Mouse (Mus musculus): Measurements from ENCODE around the gene Clp1.
A peak's percentile ranks its signal among the peaks of the same experiment; 100 is the strongest.

The Clp1 gene

DNA sequence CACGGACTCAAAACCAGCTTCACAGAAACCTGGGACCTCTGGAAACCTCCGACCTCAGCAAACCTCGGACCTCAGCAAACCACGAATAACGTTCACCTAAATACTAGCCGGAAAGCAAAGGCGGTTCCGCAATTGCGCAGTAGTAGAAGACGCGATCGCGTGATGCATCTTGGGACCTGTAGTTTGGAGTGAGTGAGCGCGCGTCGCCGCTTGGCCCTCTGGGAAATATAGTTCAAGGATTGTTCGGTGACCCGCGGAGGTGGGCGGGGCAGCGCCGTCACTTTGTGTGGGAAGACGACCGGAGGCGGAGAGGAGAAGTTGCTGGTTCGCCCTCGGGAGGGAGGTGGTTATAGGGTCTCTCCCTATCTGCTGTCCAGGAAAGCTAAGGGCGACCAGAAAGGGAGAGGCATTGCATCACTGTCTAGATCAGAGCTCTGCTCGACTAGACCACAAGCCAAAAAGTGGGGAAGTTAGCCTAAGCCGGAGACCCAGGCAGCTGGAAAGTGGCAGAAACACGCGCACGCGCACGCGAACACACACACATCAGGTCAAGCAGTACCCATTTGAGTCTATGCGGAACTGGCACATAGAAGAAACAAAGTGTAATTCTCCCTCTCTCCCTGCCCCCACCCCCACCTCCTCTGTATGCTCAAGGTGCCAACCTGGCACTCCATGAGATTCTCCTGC lies at the start of gene Clp1:
TSS of gene Clp1 (minus strand) at position 179 of the 687 bp plus-strand sequence.
- peak; percentile 90 for DNase-seq (ENCODE audit: low spot score)

DNA sequence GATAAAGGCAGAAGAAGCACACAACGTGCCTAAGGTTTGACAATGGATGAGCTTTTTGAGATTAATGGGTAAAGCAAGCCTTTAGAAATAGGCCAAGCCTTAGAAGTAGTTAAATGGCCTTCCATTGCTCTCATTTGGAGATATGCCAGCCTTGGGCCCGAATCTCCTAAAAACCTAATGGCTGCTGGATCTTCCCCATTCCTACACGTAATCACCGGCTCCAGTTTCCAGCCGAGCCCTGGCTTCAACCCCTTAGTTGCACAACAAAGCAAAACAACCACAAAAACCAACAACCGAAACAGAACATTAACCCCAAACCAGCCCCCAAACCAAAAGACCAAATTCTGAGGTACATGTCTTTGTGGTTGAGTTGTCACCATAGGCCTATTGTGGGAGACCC lies 48.5 kb upstream of the Clp1 start:
- DNase-seq (ENCODE audit: low spot score), result peak; percentile 15

DNA sequence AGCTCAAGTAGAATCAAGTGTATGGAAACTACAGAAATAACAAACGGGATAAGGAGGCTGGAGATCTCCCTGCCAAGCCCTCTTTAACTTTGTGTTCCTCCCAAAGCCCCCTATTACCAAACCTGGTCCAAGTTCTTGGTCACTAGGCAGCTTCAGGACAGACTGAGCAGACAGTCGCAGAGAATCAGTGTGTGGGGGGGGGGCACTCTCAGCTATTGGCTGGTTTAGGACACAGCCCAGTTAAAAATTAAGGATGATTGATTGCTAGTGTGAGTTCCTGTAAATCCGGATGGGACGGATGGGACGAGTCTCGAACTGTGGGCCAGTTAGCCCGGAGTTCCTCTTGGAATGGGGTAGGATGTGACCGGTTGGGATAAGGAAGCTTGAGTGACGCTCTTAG lies 48.1 kb upstream of the Clp1 start, which contains the start of gene Serping1:
TSS of gene Serping1 (minus strand) at position 204 of the 400 bp plus-strand sequence.
- no peak for DNase-seq (ENCODE audit: low spot score)

DNA sequence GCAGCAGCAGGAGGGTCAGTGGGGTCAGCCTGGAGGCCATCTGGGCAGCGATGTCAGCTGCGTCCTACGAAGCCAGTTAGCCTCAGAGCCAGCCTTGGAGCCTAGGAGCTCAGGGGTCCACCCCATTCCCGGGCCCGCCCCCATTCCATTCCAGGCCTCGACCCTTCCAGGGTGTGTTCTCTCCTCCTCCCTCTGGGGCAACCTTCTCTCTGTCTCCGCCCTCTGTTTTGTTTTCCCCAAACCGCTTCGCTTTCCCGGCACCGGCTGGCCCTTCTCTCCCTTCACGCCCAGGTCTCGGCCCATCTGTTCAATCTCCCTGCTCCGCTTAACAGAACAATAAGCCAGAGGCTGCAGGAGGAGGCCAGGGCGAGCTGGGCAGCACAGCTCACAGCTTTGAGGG lies 47.6 kb upstream of the Clp1 start:
- DNase-seq (ENCODE audit: low spot score), result peak; percentile 64

DNA sequence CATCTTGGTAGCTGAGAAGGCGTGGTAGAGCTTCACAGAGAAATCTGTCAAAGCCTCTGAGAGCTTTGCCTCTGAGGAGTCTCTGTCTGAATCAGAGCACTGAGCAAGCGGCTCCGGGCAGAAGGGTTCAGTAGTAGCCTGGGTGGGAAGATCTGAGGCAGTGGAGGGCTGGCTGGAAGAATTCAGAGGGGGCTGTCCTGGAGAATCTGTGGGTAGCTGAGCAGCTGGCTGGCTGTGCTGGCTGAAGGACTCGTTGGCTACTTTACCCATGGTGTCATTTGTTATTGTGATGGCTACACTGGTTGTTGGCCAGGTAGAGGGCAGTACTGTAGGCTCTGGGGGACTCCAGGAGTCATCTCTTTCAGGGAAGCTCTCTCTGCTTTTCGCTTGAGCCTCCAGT lies 46.0 kb upstream of the Clp1 start:
- DNase-seq (ENCODE audit: low spot score), result no peak

DNA sequence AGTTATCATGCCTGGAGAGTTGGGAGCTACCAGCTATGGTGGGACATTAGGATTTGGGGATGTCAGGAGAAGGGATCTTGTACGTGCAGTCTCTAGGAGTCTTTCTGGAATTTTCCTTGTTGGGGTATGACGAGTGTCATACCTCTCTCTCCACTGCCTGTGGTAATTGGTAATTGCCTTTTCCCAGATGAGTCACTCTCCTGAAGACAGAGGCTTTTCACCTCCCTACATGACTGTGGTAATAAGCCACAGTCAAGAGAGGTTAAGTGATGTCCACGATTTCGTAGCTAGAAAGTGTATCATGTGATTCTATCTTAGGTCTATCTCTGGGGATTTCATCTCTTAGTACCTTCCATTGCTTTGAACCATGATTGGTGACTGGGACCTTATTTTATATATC lies 45.3 kb upstream of the Clp1 start:
- DNase-seq (ENCODE audit: low spot score), result no peak

DNA sequence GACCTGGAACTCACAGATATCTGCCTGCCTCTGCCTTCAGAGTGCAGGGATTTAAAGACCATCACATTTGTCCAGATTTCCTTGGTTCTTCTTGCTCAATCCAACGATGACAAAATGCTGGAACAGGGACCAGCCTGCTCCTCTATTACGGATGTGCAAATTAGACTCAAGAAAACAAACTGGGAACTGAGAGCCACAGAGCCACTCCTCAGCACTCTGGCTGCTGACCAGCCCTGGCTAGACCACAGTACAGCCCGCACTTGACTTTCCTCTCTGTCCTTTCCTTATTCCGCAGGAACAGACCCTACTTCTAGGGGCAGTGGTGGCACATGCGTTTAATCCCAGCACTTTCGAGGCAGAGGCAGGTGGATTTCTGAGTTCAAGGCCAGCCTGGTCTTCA lies 43.4 kb upstream of the Clp1 start:
- no peak for DNase-seq (ENCODE audit: low spot score)

DNA sequence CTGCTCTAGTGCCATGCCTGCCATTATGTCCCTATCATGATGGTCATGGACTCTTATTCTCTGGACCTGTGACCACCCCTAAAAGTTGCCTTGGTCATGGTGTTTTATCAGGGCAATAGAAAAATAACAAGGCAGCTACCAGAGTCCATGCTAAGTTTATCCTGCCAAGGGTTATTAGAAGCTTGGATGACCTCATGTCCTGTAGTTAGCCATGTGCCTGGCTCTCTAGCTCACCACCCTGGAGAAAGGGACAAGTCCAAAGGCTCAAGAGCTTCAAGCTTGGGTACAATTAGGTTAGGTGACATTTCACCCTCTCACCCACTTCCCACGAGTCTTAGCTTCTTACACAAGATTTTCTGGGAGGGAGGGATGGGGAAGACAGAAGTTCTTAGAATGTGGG lies 35.7 kb upstream of the Clp1 start:
- DNase-seq (ENCODE audit: low spot score), result no peak

DNA sequence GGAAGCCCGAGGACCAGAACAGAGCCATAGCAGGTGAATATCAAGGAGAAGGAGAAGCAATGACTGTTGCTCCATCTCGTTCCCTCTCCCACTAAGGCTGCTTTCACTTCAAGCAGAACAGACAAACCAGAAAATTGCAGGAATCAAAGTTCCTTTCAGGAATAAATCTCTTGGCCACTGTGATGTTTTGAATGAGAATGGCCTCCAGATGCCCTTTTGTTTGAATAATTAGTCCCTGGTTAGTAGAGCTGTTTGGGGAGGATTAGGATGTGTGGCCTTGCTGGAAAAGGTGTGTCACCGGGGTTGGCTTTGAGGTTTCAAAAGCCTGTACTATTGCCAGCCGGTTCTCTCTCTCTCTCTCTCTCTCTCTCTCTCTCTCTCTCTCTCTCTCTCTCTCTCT lies 35.1 kb upstream of the Clp1 start:
- DNase-seq (ENCODE audit: low spot score), result no peak

DNA sequence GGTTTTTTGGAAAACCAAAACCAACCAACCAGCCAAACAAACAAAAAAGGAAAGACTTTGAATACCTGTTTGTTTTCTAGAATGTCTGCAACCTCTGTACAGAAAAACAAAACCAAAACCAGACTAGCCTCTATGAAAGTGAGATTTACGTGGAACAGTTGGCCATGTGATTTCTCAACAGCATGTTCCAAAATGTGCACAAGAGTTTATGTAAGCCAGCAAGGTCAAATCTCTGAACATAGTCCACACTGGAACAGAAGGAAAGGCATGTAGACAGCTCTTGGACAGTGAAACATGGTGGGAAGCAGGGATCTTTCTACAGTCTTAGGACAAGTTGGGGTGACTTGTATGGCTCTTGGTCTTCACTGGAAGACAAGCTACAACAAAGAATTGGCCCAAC lies 34.7 kb upstream of the Clp1 start:
- DNase-seq (ENCODE audit: low spot score), result no peak

DNA sequence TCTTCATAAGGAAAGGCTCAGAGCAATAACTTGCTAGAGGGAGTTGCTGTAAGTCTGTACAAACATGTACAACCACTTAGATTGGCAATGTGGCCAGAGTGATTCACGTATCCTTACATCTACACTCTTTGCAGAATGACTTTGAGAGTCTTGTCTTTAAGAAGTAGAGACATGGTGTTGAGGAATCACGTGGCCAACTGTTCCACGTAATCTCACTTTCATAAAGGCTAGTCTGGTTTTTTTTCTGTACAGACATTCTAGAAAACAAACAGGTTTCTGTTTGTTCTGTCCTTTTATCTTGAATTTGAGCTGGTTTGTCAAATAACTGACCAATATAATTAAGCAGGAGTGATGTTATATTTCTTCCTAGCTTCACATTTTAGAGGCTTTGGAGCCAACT lies 34.2 kb upstream of the Clp1 start:
- DNase-seq (ENCODE audit: low spot score), result no peak

DNA sequence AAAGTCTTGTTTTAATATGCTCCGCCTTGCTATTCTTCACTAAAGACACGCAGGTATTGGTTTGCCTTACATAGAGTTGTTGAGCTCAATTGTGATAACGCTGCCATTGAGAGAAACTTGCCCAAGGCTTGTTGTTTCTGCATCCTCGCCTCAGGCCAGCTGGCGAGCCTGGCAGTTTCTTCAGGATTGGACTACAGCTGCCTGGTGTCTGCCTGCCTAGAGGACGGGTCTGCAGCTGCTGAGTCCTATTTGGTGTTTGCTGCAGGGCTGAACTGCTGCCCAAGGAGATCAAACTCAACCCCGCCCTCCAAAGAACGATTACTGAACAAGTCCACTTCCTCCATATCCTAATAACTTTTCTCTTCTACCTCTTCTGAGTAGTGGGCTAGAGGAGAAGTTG lies 33.6 kb upstream of the Clp1 start:
- DNase-seq (ENCODE audit: low spot score), result no peak

DNA sequence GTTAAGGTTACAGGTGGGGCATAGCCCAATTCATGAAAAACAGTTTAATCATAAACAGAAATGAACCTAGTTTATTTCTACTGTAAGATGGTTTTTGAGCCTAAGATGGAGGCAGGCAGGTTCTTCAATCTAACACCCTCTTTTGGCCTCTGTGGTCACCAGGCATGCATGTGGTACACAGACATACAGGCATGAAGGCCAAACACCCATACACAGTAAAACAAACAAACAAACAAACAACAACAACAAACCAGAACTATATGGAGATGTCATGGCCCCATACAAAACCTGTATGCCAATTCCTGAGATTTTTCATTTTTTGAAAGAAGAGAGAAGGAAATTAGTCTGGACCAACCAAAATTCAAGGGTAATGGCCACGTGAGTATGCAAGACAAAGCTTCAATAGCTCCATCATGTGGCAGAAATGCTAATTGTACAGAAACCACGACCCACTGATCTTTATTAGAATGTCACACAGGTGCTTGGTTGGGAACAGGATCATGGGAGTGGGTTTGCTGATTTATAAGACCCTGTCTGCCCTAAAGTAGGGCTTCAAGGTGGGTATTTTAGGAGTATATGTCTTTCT lies 31.5 kb upstream of the Clp1 start:
- DNase-seq (ENCODE audit: low spot score), result peak; percentile 42

DNA sequence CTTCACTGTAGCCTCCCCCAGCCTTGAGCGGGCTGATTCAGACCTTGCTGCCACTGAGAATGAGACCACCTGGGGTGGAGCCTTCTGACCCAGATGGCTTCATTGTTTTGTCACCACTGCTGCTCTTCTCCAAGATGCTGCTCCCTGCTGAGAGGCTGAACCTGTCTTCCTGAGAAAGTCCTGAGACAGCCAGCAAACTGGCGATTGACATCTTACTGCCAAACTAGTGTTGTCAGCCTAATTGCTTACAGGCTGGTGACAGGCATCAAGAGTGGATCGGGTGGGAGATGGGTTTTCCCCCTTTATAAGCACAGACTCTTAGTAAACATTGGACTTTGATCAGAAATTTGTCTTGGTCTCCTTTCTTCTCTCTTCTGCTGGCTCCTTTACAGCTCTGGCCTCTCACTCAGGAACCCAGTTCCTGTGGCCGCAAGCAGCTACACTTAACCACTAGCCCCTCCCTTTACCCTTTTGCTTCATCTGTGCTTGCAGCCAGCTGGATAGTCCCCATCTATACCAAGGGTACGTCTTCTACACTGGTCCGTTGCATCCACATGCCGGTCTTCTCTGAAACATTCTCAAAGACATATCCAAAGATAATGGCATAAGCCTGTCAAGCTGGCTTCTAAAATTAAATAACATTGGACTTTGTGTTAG lies 30.0 kb upstream of the Clp1 start:
- no peak for DNase-seq (ENCODE audit: low spot score)

DNA sequence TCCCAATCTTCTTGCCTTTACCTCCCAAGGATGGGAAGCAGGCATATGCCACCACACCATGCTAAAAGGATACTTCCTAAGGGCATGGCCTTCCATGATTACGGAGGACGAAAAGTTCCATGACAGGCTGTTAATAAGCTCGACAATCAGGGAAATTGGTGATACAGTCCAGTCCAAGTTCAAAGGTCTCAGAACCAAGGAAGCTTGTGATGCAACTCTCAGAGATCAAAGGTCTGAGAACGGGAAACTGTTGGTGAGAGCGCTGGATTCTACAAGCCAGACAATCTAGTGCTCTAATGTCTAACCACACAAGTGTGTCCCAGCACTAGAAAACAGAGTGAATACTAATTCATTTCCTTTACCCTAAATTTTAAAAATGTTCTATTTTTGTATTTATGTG lies 29.1 kb upstream of the Clp1 start:
- no peak for DNase-seq (ENCODE audit: low spot score)

DNA sequence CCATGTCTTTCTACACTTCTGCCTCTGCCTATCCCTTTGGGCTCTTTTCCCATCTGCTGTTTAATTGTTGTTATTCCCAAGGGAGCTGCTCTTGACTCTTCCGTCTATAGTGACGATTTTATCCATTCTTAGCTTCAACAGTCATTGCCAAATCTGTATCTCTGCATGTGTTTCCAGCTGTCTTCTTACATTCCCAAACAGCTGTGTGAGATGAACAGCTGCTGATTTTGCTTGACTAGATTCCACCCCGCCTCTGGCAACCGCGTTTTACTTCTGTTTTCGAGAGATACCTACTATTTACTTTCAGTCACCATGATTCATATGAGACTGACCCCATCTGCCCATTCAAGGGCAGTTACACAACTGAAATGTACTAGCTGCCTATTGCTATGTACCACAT lies 23.0 kb upstream of the Clp1 start:
- no peak for DNase-seq (ENCODE audit: low spot score)

DNA sequence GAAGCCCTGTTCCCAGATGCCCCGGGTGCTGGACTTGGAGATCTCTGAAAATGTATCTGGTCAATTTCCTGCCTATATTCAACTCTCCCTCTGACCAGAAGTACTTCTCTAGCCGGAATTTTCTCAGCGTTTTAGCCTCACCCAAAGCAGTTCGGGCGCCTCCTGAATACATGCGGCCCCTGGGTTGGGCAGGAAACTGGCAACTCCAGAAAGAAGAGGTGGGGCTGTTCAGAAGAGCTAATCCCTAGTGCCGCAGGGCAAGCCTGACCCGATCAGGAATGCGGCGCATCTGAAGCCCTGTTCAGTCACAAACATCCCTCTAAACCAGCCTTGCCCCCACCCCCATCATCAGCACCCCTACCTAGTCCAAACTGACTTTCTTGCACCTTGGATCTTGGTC lies 17.0 kb upstream of the Clp1 start:
- no peak for DNase-seq (ENCODE audit: low spot score)

DNA sequence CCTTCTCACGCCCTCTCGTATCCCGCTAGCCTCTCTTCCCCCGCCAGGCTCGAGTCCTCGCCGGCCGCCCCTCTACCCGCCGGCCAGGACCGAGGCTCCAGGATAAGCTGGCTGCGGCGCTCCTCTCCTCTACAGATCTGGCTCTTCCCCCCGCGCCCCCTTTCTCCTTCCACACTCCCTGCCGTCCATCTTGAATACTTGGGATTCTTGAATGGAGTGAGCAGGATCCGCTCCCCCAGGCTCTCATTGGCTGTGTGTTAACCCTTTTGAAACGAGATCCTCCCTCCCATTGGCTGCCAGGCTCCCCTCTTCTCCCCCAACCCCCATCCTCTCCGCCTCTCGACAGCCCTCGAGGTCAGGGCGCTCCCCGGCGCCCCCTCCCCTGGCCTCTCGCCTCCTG lies 16.4 kb upstream of the Clp1 start, which contains the start of gene Gm19426:
TSS of gene Gm19426 (minus strand) at position 95 of the 400 bp plus-strand sequence.
- peak; percentile 73 for DNase-seq (ENCODE audit: low spot score)

DNA sequence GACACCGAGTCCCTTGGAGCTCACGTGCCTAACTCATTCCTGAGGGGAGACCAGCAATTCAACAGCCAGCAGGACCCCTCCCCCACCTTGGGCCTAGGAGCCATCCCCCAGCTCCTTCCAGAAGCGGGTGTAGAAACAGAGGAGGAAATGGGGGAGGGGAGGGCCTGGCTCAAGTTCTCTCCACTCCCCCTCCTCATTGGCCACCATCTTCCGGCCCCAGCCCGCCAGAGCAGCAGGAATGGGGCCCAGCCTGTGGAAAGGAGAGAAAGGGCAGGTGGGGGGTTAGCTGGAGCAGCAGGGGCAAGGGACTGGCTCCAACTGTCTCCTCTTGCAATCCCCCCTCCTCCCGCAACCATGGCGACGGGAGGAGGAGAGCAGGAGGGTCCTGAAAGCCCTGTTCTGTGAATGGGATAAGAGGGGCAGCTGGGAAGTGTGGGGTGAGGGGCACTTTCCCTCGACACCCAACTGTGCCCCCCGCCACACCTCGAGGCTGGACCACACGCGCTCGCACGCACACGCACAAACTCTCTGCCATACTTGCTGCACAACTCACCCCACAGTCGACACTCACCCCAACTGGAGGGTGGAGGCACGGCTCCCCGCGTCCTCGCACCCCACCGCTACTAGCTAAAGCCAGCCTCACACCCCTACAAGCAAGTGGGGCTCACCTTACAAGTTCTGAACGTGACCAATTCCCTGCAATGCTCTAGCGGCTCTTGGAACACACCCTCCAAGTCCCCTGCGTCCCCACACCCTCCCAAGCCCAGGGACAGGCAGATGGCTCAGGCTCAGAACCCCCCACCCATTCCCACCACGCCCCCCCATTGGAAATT lies 15.5 kb upstream of the Clp1 start:
- no peak for DNase-seq (ENCODE audit: low spot score)

DNA sequence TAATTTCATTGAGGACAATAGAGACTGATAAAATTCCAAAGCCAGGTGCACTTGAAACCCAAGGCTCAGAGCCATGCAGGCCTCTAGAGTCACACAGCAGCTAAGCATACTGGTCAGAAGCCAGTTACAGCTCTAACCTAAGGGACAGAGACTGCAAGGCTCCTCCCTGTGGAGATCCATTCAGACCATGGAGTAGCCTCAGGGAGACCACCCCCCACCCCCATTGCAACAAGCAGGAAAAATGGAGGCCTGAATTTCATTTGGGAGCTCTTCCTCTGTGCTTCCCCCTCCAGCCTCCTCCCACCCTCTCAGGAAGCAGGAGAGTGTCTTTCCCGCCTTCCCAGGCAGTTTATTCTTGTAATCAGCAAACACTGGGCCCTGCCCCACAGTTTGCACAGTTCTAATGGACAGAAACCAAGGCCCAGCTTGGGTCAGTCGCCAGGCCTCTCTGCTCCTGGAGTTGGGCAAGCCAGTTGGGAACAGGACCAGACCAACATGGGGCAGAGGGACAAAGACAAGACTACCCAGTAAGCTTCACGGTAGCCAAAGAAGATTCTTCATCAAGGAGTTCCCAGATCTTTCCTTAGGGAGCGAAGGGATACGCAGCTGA lies 14.8 kb upstream of the Clp1 start:
- DNase-seq (ENCODE audit: low spot score), result no peak

DNA sequence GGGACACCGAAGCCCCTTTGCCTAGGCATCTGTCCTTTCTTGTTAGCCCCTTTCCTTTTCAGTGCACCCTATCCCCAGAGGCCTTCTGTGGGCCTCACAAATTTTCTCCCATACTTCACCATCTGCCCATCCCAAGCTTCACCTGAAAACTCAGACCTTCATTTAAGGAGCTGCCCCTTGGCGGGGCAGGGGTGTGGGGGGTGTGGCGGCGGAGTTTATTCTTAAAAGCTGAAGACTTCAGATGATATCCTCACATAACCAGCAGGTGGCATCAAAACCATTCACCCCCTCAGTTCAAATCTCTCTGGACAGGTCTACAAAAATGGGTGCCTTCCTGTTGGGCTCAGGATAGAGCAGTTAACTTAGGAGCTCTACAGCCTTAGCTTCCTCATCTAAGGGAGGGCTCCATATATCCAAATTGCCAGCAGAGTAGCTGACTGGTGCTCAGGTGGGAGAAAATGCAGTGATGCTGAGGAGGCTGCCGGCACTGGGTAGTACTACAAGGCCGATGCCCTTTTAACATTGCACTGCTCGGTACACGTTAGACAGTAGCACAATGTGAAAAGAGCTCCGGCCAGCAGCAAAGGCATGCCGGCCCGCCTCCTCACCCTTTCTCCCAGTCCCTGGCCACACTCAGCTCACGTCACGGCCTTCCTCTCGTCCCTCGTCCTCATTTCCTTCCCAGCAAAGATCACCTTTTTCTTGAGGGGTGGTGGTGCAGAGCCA lies 13.6 kb upstream of the Clp1 start:
- DNase-seq (ENCODE audit: low spot score), result no peak
